Mouse (Mus musculus) liver, postnatal 0 days (tissue): Measurements from ENCODE around the gene Usp39.

Source experiments
- CTCF ChIP-seq: sonication (generic); IDR thresholded peaks from 2 replicates; pipeline ENCODE4 v1.5.1; 2016; ENCODE audit warnings: antibody characterized with exemption, low read depth
- EP300 ChIP-seq: IDR thresholded peaks from 2 replicates; pipeline ENCODE4 v1.6.1; 2016; ENCODE audit warnings: antibody characterized with exemption, low read depth, mild to moderate bottlenecking

DNA sequence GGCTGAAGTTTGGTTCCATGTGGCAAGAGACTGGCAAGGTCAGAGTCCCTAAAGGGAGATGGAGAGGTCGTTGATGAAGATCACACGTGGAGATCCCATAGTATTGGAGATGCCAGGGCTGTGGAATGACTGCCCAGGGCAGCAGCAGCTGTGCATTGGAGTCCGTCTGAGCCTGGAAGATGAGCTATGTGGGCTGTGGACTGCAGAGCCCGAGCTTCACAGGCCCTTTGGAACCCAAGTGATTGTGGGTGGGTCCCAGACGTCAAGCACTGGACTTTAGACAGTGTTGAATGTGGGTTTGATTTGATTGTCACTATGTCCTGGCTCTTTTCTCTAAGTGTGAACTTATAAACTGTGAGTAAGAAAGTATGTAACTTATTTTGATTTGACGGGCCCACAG, 20.0 kb upstream of the Usp39 start:
- no peak for TF ChIP-seq EP300
- no peak for TF ChIP-seq CTCF
